Mouse (Mus musculus): ENCODE results near the gene Stip1. TPM values are rescaled to one million over a fixed set of nuclear protein-coding genes. Genes with fewer than 3 reads are reported as not detected.

Gene Stip1
- total and polyA plus RNA-seq, 3 experiments, result 178 to 314 (median 202) TPM

- H3K4me1 ChIP-seq (ENCODE audit: control insufficient read depth in 1 of 2, insufficient read depth in 2 of 2), result peaks cover 11 to 43% of the 10 kb centered on the region in 2 experiments
- dilution Hi-C loops (cut with MboI; ENCODE audit: extremely low pct_ligation_motif_present, extremely low pct_unique_long_range_greater_than_20kb, low sequenced_read_pairs), result no loop called here
Observed at GRCm38 (mm10) chr19:6990712-6991111, 49.1 kb downstream of the Stip1 start.

GRCm38 (mm10) chr19:6989251-6989650 lies 50.5 kb downstream of the Stip1 start:
- Histone ChIP-seq H3K9ac (ENCODE audit: insufficient read depth, low read depth) (no peak overlapping the region), H3K4me2 (ENCODE audit: insufficient read depth, low read depth, poor library complexity, severe bottlenecking) (no peak overlapping the region), H3K9me3 (replicated peaks; ENCODE audit: low read length) (no peaks in the 10 kb centered on the region), H3K27ac (ENCODE audit: insufficient read depth, low read depth) (no peak overlapping the region), H3K27me3 (replicated peaks) (no peaks in the 10 kb centered on the region), H3K4me3 (replicated peaks in 1 of 3; ENCODE audit: low read depth in 2 of 3, low read length in 2 of 3, poor library complexity in 1 of 3) (no peak overlapping the region), H3K4me1 (ENCODE audit: control insufficient read depth in 1 of 2, insufficient read depth in 2 of 2) (peaks cover 11 to 31% of the 10 kb centered on the region in 2 experiments), H3K79me2 (replicated peaks; ENCODE audit: control insufficient read depth, extremely low read depth, insufficient read depth, poor library complexity, severe bottlenecking) (no peaks in the 10 kb centered on the region), H3K36me3 (replicated peaks in 1 of 2; ENCODE audit: control insufficient read depth in 1 of 2, insufficient read depth in 1 of 2, low read length in 1 of 2) (peaks cover 9 to 28% of the 10 kb centered on the region in 2 experiments)
- DNase-seq (ENCODE audit: extremely low read depth), result no peak
- dilution Hi-C loops (cut with MboI; ENCODE audit: extremely low pct_ligation_motif_present, extremely low pct_unique_long_range_greater_than_20kb, low sequenced_read_pairs) (no loop called here), in situ Hi-C loops (cut with MboI; ENCODE audit: low pct_ligation_motif_present, low pct_unique_long_range_greater_than_20kb, low sequenced_read_pairs) (no loop called here)
- TF ChIP-seq MAX (IDR thresholded peaks at IDR 0.05; ENCODE audit: low read length), result no peak

More at GRCm38 (mm10) chr19:6990712-6991111, 49.1 kb downstream of the Stip1 start:
- no peaks in the 10 kb centered on the region for H3K9me3 ChIP-seq (replicated peaks; ENCODE audit: low read length)
- DNase-seq (ENCODE audit: extremely low read depth), result no peak
- no peaks in the 10 kb centered on the region for H3K27me3 ChIP-seq (replicated peaks)
- H3K4me3 ChIP-seq (replicated peaks in 1 of 3; ENCODE audit: low read depth in 2 of 3, low read length in 2 of 3, poor library complexity in 1 of 3), result no peak overlapping the region
- H3K36me3 ChIP-seq (replicated peaks in 1 of 2; ENCODE audit: control insufficient read depth in 1 of 2, insufficient read depth in 1 of 2, low read length in 1 of 2), result peaks cover 3 to 16% of the 10 kb centered on the region in 2 experiments
- no peaks in the 10 kb centered on the region for H3K79me2 ChIP-seq (replicated peaks; ENCODE audit: control insufficient read depth, extremely low read depth, insufficient read depth, poor library complexity, severe bottlenecking)
- in situ Hi-C loops (cut with MboI; ENCODE audit: low pct_ligation_motif_present, low pct_unique_long_range_greater_than_20kb, low sequenced_read_pairs), result no loop called here
- TF ChIP-seq RCOR1 (conservative IDR thresholded peaks at IDR 0.05; ENCODE audit: low read depth, low read length), result no peak
- no peak for TF ChIP-seq POLR2A (IDR thresholded peaks at IDR 0.05; ENCODE audit: low read depth, low read length)
- H3K4me2 ChIP-seq (ENCODE audit: insufficient read depth, low read depth, poor library complexity, severe bottlenecking), result no peak overlapping the region
- H3K27ac ChIP-seq (ENCODE audit: insufficient read depth, low read depth), result no peak overlapping the region
- no peak overlapping the region for H3K9ac ChIP-seq (ENCODE audit: insufficient read depth, low read depth)

- in situ Hi-C loops (cut with MboI; ENCODE audit: low pct_ligation_motif_present, low pct_unique_long_range_greater_than_20kb, low sequenced_read_pairs), result no loop called here
- H3K4me2 ChIP-seq (ENCODE audit: insufficient read depth, low read depth, poor library complexity, severe bottlenecking), result peak overlapping the region; percentile 47; the same call in 1 of the 2 replicates
- peak overlapping the region; percentile 64; the same call in 1 of the 2 replicates for H3K9ac ChIP-seq (ENCODE audit: insufficient read depth, low read depth)
- peaks cover 11 to 39% of the 10 kb centered on the region in 2 experiments for H3K36me3 ChIP-seq (replicated peaks in 1 of 2; ENCODE audit: control insufficient read depth in 1 of 2, insufficient read depth in 1 of 2, low read length in 1 of 2)
- peaks cover 6 to 23% of the 10 kb centered on the region in 2 experiments for H3K4me1 ChIP-seq (ENCODE audit: control insufficient read depth in 1 of 2, insufficient read depth in 2 of 2)
- no peak overlapping the region for H3K27ac ChIP-seq (ENCODE audit: insufficient read depth, low read depth)
- H3K79me2 ChIP-seq (replicated peaks; ENCODE audit: control insufficient read depth, extremely low read depth, insufficient read depth, poor library complexity, severe bottlenecking), result no peaks in the 10 kb centered on the region
- H3K9me3 ChIP-seq (replicated peaks; ENCODE audit: low read length), result no peaks in the 10 kb centered on the region
- dilution Hi-C loops (cut with MboI; ENCODE audit: extremely low pct_ligation_motif_present, extremely low pct_unique_long_range_greater_than_20kb, low sequenced_read_pairs), result no loop called here
- H3K4me3 ChIP-seq (replicated peaks in 1 of 3; ENCODE audit: low read depth in 2 of 3, low read length in 2 of 3, poor library complexity in 1 of 3), result peak overlapping the region; percentile 32 to 81 (median 76)
- no peak for DNase-seq (ENCODE audit: extremely low read depth)
- no peaks in the 10 kb centered on the region for H3K27me3 ChIP-seq (replicated peaks)
- TF ChIP-seq E2F4 (IDR thresholded peaks at IDR 0.05; ENCODE audit: insufficient replicate concordance, low read depth, low read length) (no peak), MAX (IDR thresholded peaks at IDR 0.05; ENCODE audit: low read length) (0 out of 2 replicates have a peak, but pooled peaks have one; percentile 12), ZMIZ1 (IDR thresholded peaks at IDR 0.05; ENCODE audit: low read depth, low read length) (0 out of 2 replicates have a peak, but pooled peaks have one; percentile 4)
Observed at GRCm38 (mm10) chr19:6987904-6988285, 51.9 kb downstream of the Stip1 start.
